Mouse (Mus musculus): ENCODE data around the gene Clec2l.

DNA sequence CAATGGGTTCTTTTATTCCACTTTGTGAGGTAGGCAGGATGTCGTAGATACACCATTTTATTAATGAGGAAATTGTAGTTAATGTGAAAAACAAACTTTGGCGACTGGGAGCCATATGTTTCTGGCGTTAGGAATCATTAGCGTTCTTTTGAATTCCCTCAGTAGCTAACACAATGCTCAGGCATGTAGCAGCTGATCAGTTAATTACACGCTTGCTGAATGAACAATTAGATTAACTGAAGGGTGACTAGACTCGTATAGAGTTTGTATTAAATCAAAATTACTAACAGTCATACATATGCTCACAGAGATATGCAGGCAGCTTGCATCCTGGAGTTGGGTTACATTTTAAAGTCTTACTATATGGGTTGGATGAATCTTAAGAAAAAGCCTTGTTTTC, 56.4 kb downstream of the Clec2l start:
- TF ChIP-seq POLR2A (IDR thresholded peaks at IDR 0.05; ENCODE audit: borderline replicate concordance, low read depth, low read length) (no peak), CTCF (IDR thresholded peaks at IDR 0.05; ENCODE audit: low read depth, low read length) (no peak)

Data from bone marrow macrophage, adult 2 months (primary cell).